Mouse (Mus musculus) effector memory CD4-positive, alpha-beta T cell, adult 7 months (primary cell): ENCODE data around the gene Dennd1b. TPM values are rescaled to one million over a fixed set of nuclear protein-coding genes. Genes with fewer than 3 reads are reported as not detected.

Experiments used
- polyA plus RNA-seq: library from polyadenylated mRNA; unstranded; fragments of 100-300 nt; shearing (Covaris generic); gene quantifications from one replicate; pipeline ENCODE4 v1.2.1, GENCODE M21; 2017

The Dennd1b gene
- 52.8 TPM for polyA plus RNA-seq

DNA sequence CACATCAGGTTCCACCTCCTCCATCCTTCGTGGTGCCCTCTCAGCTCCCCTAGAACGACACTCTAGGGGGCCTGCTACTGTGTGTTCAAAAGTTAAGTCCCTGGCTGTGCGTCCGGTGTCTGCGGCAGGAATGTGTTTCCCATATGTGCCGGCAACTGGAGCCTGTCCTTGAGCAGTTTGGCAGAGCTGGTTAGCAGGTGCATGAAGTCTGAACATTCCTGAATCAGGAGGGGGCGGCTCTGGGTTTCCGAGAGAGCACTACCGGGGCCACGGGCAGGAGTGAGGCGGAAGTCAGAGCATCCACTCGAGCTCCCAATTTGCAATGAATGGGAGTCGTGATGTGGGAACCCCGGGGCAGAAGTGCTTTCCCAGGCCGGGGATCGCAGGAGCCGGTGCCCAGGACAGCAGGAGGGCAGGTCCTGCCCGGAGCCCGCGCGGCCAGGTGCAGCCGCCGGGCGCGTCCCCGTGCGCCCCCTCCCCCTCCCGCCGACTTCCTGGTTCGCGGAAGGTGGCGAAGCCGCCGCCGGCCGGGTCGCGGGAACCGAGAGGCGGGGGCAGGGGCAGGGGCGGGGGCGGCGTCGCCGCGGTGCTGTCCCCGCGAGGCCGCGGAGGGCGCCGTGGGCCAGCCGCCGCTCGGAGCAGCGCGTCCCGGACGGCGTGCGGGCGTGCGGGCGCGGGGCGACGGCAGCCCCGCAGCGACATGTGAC, at the start of gene Dennd1b:
Gene Dennd1b (plus strand): TSS at position 275 of the 707 bp plus-strand sequence.

Other genes with a start within 250 kb of the Dennd1b start
- 0.77 TPM for gene Lhx9, start 114.9 kb upstream of the Dennd1b start, polyA plus RNA-seq
- 10.3 TPM for gene 2310009B15Rik, start 106.6 kb upstream of the Dennd1b start, polyA plus RNA-seq